Mouse (Mus musculus) heart, embryonic 16.5 days (tissue): ENCODE results near the gene Ubr7. TPM values are rescaled to one million over a fixed set of nuclear protein-coding genes. Genes with fewer than 3 reads are reported as not detected.

Experiments used
- ATAC-seq: fragments of 200-750 bp; cut with Nextera tagmentation; replicated peaks from 2 replicates; pipeline ENCODE4 v1.8.0; 2017; ENCODE audit warnings: moderate number of reproducible peaks; ENCODE audit not compliant: insufficient read depth, low FRiP score; ENCODE audit errors: extremely low read depth
- H3K27ac ChIP-seq: fragments of 300-500 bp; sonication (generic); 2 replicates; pipeline ENCODE4 v1.5.1; 2014; ENCODE audit warnings: mild to moderate bottlenecking, low read length, control low read depth, moderate library complexity
- H3K27me3 ChIP-seq: fragments of 300-500 bp; sonication (generic); 2 replicates; pipeline ENCODE4 v1.6.1; 2014; ENCODE audit warnings: low read length, mixed read lengths; ENCODE audit not compliant: control insufficient read depth, insufficient read depth
- H3K36me3 ChIP-seq: fragments of 300-500 bp; sonication (generic); 2 replicates; pipeline ENCODE4 v1.6.1; 2014; ENCODE audit not compliant: control insufficient read depth, insufficient read depth
- H3K4me1 ChIP-seq: fragments of 300-500 bp; sonication (generic); 2 replicates; pipeline ENCODE4 v1.6.1; 2014; ENCODE audit warnings: low read length, mixed read lengths; ENCODE audit not compliant: control insufficient read depth, insufficient read depth
- H3K4me2 ChIP-seq: fragments of 300-500 bp; sonication (generic); 2 replicates; pipeline ENCODE4 v1.6.1; 2014; ENCODE audit warnings: low read depth, mild to moderate bottlenecking, control low read depth, low read length
- H3K4me3 ChIP-seq: fragments of 300-500 bp; sonication (generic); 2 replicates; pipeline ENCODE4 v1.5.1; 2014; ENCODE audit warnings: mild to moderate bottlenecking, control low read depth, low read length
- H3K9ac ChIP-seq: fragments of 300-500 bp; sonication (generic); 2 replicates; pipeline ENCODE4 v1.6.1; 2014; ENCODE audit warnings: low read length, control low read depth
- H3K9me3 ChIP-seq: fragments of 300-500 bp; sonication (generic); replicated peaks from 2 replicates; pipeline ENCODE4 v1.6.1; 2016; ENCODE audit warnings: low read length; ENCODE audit not compliant: control insufficient read depth
- WGBS: fragments of 180-500 bp; shearing (Covaris S2); extraction: QIAGEN DNeasy Blood & Tissue Kit; methylation state at CpG from one replicate; pipeline ENCODE4 v1.1.7; 2014; 5-methylcytosine and 5-hydroxymethylcytosine counted together
- polyA plus RNA-seq: library from polyadenylated mRNA; unstranded; fragments of >200 nt; fragmentation: Nextera tagmentation; extraction: Ambion mirVana; gene quantifications from 2 replicates; pipeline ENCODE4 v1.2.1, GENCODE M21; 2015

The Ubr7 gene
- polyA plus RNA-seq, 1 experiment from 2014 or later = 33.3 TPM

DNA sequence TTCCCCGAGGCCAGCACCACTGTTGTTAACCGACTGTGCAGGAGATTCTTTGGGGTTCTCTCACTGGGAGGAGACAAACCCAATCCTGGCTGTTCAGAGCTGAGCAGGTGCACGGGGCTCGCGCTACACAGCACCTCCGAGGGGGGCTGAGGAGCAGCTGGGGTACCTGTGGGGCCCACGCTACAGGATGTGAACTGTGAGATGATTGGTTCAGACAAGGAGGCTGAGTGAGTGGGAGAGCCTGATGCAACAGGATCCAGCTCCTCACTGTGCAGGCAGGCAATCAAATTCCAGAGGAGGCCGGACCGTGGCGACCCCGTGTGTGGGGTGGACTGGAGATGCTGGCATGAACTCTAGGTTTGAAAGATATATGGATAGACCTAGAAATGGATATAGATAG, 35.3 kb upstream of the Ubr7 start:
- no peak overlapping the region for H3K4me2 ChIP-seq
- H3K27me3 ChIP-seq = no peaks in the 10 kb centered on the region
- H3K36me3 ChIP-seq = no peaks in the 10 kb centered on the region
- ATAC-seq = peak; percentile 33; the same call in 1 of the 2 replicates
- no peak overlapping the region for H3K4me3 ChIP-seq
- 0 out of 2 replicates have a peak, but pooled peaks cover 2% of the 10 kb centered on the region for H3K4me1 ChIP-seq
- no peak overlapping the region for H3K27ac ChIP-seq
- no peak overlapping the region for H3K9ac ChIP-seq
- WGBS = 57% methylated on average over 11 of the region's 11 CpGs
- H3K9me3 ChIP-seq = no peaks in the 10 kb centered on the region

DNA sequence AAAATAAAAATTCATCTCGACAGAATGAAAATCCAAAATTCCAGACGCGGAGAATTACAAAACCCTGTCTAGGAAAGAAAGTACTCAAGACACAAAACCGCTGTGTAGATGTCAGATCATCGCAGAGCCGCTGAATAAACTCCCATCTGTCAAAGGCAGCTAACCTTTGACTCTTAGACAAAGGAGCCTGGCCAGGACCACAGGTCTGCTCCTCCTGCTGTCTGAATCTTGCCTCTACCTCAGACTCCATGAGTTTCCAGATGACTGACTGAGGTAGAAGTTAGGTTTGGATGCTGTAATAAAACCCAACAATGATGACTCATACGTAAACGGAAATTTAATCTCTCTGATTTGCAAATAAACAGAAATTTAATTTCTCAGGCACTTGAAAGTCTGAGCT, 34.8 kb upstream of the Ubr7 start:
- H3K27ac ChIP-seq = no peak overlapping the region
- H3K4me2 ChIP-seq = no peak overlapping the region
- no peaks in the 10 kb centered on the region for H3K9me3 ChIP-seq
- no peak overlapping the region for H3K4me3 ChIP-seq
- no peak for ATAC-seq
- 84% methylated on average over 8 of the region's 8 CpGs for WGBS
- no peaks in the 10 kb centered on the region for H3K36me3 ChIP-seq
- H3K27me3 ChIP-seq = no peaks in the 10 kb centered on the region
- no peak overlapping the region for H3K9ac ChIP-seq
- H3K4me1 ChIP-seq = 0 out of 2 replicates have a peak, but pooled peaks cover 2% of the 10 kb centered on the region

DNA sequence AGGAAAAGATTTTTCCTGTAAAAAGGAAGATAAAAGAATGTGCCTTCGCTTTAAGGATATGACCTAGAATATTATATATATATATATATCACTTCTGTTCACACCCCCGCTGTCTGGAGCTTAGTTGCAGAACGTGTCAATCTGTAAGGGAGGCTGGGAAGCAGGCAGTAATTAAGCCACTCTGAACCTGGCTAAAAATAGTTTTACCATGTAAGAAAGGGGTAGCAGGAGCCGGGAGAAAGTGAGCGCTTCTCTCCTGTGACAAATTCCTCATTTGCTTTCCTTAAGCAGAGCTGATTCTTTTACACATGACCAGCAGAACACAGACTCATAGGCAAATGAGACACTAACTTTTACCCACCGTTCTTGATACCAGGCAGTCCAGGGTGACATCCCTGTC, 33.9 kb upstream of the Ubr7 start:
- H3K27me3 ChIP-seq = no peaks in the 10 kb centered on the region
- no peak overlapping the region for H3K9ac ChIP-seq
- H3K4me1 ChIP-seq = 0 out of 2 replicates have a peak, but pooled peaks cover 2% of the 10 kb centered on the region
- H3K36me3 ChIP-seq = no peaks in the 10 kb centered on the region
- ATAC-seq = no peak
- 39% methylated on average over 6 of the region's 6 CpGs for WGBS
- no peaks in the 10 kb centered on the region for H3K9me3 ChIP-seq
- H3K27ac ChIP-seq = no peak overlapping the region
- H3K4me2 ChIP-seq = peak overlapping the region; percentile 6; the same call in 1 of the 2 replicates
- H3K4me3 ChIP-seq = no peak overlapping the region

DNA sequence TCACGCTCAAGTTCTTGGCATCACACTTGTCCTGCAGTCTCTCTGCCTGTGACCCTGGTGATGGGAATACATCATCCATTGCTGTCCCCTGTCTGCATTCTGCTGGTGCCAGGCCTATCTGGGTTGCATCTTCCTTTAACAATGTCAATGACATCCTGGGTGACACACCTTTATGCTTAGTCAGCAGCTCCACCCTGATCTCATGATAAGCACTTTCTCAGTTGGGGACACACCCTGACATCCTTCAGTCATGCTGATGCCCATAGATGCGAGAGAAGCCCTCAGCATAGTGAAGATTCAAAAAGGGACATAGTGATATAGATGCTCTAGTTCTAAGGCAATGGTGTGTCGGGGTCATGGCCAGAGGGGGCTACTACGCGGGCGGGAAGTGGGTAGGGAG, 32.6 kb upstream of the Ubr7 start:
- H3K4me3 ChIP-seq = no peak overlapping the region
- H3K9ac ChIP-seq = no peak overlapping the region
- peaks cover 4% of the 10 kb centered on the region; the same call in 1 of the 2 replicates for H3K4me1 ChIP-seq
- H3K36me3 ChIP-seq = no peaks in the 10 kb centered on the region
- H3K27me3 ChIP-seq = no peaks in the 10 kb centered on the region
- no peak overlapping the region for H3K27ac ChIP-seq
- no peak overlapping the region for H3K4me2 ChIP-seq
- H3K9me3 ChIP-seq = no peaks in the 10 kb centered on the region
- WGBS = 89% methylated on average over 6 of the region's 6 CpGs
- no peak for ATAC-seq

DNA sequence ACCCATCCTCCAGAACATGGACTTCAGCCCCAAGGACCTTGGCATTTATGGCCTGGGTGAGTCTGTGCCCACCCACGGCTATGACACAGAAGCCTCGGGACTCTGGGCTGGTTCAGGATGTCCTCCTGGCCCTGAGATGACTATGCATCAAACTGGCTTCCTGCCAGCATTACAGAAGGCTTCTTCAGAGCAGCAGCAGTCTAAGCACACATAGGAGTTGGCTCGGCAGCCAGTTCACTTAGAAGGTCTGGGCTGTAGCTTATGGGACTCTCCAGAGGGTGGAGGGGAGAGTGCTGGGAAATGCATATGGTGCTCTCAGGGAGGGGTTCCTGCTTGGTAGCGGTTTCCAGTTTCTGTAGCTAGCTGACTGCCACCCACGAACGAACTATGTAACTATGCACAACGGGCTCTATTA, 32.0 kb upstream of the Ubr7 start:
- no peak for ATAC-seq
- Histone ChIP-seq H3K9ac (no peak overlapping the region), H3K36me3 (no peaks in the 10 kb centered on the region), H3K27me3 (no peaks in the 10 kb centered on the region), H3K27ac (no peak overlapping the region), H3K4me3 (no peak overlapping the region), H3K9me3 (no peaks in the 10 kb centered on the region), H3K4me1 (peaks cover 9% of the 10 kb centered on the region; the same call in 1 of the 2 replicates), H3K4me2 (no peak overlapping the region)
- 68% methylated on average over 7 of the region's 7 CpGs for WGBS

DNA sequence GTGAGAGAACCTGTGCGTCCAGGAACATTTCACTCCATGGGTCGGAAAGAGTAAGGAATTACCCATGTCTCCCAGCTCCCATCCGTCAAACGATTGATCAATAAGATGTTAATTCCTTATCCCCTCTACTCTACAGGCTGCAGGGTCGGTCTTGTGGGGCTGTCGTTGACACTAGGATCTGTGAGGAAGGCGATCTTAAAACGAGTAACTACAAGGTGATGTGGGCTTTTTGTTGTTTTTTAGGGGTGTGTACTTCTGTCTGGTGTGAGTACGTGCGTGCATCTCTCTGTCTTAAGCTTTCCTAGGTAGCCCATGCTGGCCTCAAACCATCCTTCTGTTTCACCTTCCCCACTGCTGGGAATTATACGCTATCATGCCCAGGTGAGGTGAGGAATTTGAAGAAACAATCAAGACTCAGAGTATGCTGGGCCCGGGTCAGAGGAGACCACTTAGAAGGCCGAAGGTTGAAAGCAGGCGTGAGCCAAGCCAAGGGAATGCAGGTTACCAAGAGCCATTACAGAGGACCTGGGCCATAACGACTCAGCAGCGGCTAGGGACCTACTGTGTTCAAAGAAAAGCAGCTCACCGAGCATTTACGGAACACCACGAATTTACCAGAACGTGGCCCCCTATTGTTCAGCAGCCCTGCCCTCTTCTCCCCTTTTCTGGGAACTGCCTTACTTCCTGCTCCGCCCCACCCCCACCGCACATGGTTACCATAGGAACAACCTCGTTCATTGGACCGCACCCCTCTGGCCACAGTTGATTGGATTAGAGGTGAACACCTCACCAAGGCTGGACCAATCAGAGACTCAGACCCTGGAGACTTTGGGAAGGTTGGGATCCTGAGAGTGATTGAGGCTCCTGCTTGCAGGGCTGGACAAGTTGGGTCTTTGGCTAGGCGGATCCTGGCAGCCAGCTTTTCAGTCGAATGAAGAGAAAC, 27.6 kb upstream of the Ubr7 start:
- 38% methylated on average over 26 of the region's 26 CpGs for WGBS
- Histone ChIP-seq H3K4me2 (peak overlapping the region; percentile 52), H3K9ac (no peak overlapping the region), H3K27me3 (no peaks in the 10 kb centered on the region), H3K4me3 (no peak overlapping the region), H3K36me3 (no peaks in the 10 kb centered on the region), H3K4me1 (peaks cover 11% of the 10 kb centered on the region; the same call in 1 of the 2 replicates), H3K27ac (no peak overlapping the region), H3K9me3 (no peaks in the 10 kb centered on the region)
- peak; percentile 83 for ATAC-seq

DNA sequence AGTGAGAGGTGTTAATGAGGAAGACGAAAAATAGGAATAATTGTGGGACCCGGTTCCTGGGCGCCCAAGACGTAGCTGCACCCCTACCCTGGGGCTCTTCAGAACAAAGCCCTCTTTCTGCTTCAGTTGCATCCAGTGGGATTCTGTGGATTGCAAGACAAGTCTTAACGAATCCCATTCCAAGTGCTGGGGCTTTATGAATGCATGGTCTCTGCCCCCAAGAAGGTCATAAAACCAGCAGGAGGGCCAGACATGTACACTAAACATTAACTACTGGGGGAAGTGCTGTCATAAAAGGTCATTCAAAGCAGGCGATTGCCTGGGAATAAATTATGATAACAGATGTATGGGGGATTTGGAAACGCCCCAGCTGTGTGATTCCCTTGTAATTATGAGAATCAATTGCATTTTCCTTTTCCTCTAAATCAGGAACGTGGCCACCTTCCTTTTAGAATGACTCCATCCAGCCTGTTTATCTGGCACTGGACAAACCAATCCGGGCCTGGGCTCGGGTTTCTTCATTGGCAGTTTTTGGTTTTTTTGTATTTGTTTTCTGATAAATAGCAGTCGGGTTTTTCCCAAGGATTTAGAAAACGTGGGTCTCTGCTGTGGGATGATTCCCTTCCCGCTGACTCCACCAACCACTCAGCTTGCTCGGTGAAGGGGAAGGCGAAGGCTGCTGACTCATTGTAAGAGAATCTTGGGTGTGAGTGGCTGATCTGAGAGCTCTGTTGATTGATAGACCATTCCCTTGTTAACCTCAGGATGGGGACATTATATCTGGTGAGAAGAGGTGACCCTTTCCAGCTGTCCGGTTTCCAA, 26.8 kb upstream of the Ubr7 start:
- Histone ChIP-seq H3K36me3 (no peaks in the 10 kb centered on the region), H3K27me3 (no peaks in the 10 kb centered on the region), H3K4me1 (peaks cover 11% of the 10 kb centered on the region; the same call in 1 of the 2 replicates), H3K4me3 (no peak overlapping the region), H3K9me3 (no peaks in the 10 kb centered on the region), H3K27ac (no peak overlapping the region), H3K4me2 (peak overlapping the region; percentile 52), H3K9ac (no peak overlapping the region)
- ATAC-seq = no peak
- 40% methylated on average over 16 of the region's 16 CpGs for WGBS

DNA sequence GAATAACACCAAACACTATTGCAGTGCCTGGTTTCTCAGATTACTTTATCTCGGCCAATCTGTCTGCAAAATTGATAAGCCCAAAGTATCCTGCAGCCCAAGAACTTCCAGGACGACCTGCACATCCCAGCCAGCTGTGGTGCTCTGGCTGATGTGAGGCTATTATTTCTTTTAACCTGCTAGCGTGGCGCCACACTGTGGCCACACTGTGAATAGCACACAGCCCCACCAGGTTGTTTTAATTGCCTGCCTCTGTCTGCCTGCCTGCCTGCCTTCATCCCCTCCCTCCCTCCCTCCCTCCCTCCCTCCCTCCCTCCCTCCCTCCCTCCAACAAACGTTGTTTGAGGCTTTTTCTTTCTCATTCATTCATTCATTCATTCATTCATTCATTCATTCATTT, 24.4 kb upstream of the Ubr7 start:
- Histone ChIP-seq H3K27me3 (no peaks in the 10 kb centered on the region), H3K36me3 (no peaks in the 10 kb centered on the region), H3K9ac (no peak overlapping the region), H3K4me3 (no peak overlapping the region), H3K27ac (no peak overlapping the region), H3K4me2 (no peak overlapping the region), H3K9me3 (no peaks in the 10 kb centered on the region), H3K4me1 (peaks cover 11% of the 10 kb centered on the region; the same call in 1 of the 2 replicates)
- 4% methylated on average over 5 of the region's 5 CpGs for WGBS
- ATAC-seq = no peak
